Mouse (Mus musculus) ES-E14 (cell line): Measurements from ENCODE around the gene Pram1. TPM values are rescaled to one million over a fixed set of nuclear protein-coding genes. Genes with fewer than 3 reads are reported as not detected.

ENCODE experiments used
- DNase-seq: peaks from one replicate; pipeline ENCODE4 v3.0.0-alpha.2; 2013; ENCODE audit warnings: low read depth, low spot score
- H3K27ac ChIP-seq: 2 replicates; pipeline ENCODE4 v1.5.1; 2012; ENCODE audit warnings: low read depth, mild to moderate bottlenecking, low read length, moderate library complexity, mixed read lengths; ENCODE audit not compliant: poor library complexity, insufficient read depth, severe bottlenecking
- H3K36me3 ChIP-seq: 2 replicates; pipeline ENCODE4 v1.6.1; 2012; ENCODE audit warnings: mild to moderate bottlenecking, low read length, moderate library complexity, mixed read lengths; ENCODE audit not compliant: control insufficient read depth, poor library complexity, insufficient read depth, severe bottlenecking
- H3K4me1 ChIP-seq, 2 experiments: fragments of 150-350 bp in 1 of 2; sonication (generic) in 1 of 2; 2 replicates each; pipeline ENCODE4 v1.6.1; 2012; ENCODE audit warnings: low read length in 2 of 2, mild to moderate bottlenecking in 1 of 2, mixed read lengths in 1 of 2; ENCODE audit not compliant: control insufficient read depth in 2 of 2, insufficient read depth in 2 of 2, poor library complexity in 1 of 2
- H3K4me3 ChIP-seq, 2 experiments: fragments of 150-350 bp in 1 of 2; sonication (generic) in 1 of 2; 2 replicates each; pipeline ENCODE4 v1.5.1; 2012; ENCODE audit warnings: low read length in 2 of 2, low read depth in 1 of 2, mild to moderate bottlenecking in 1 of 2, mixed read lengths in 1 of 2; ENCODE audit not compliant: insufficient read depth in 1 of 2, poor library complexity in 1 of 2, severe bottlenecking in 1 of 2
- H3K9ac ChIP-seq: 2 replicates; pipeline ENCODE4 v1.6.1; 2012; ENCODE audit warnings: low read depth, mild to moderate bottlenecking, low read length, mixed read lengths; ENCODE audit not compliant: poor library complexity, insufficient read depth, severe bottlenecking
- H3K9me3 ChIP-seq: fragments of 150-350 bp; sonication (generic); 2 replicates; pipeline ENCODE4 v1.6.1; 2012; ENCODE audit warnings: low read depth, mild to moderate bottlenecking, low read length; ENCODE audit not compliant: control insufficient read depth, insufficient read depth
- CHD2 ChIP-seq: IDR thresholded peaks from 2 replicates; pipeline ENCODE4 v1.6.1; 2014; ENCODE audit warnings: mild to moderate bottlenecking, low read depth, low read length, inconsistent platforms
- HCFC1 ChIP-seq: IDR thresholded peaks from 2 replicates; pipeline ENCODE4 v1.6.1; 2012; ENCODE audit warnings: low read length, inconsistent platforms, borderline replicate concordance; ENCODE audit not compliant: insufficient read depth
- MAFK ChIP-seq: IDR thresholded peaks from 2 replicates; pipeline ENCODE4 v1.6.1; 2014; ENCODE audit warnings: mild to moderate bottlenecking, low read depth, low read length, inconsistent platforms; ENCODE audit not compliant: insufficient read depth
- ZC3H11A ChIP-seq: IDR thresholded peaks from 2 replicates; pipeline ENCODE4 v1.6.1; 2012; ENCODE audit warnings: low read depth, mild to moderate bottlenecking, inconsistent platforms, low read length, borderline replicate concordance
- ZNF384 ChIP-seq: IDR thresholded peaks from 2 replicates; pipeline ENCODE4 v1.6.1; 2012; ENCODE audit warnings: low read depth, low read length, inconsistent platforms
- in situ Hi-C, 2 experiments: fragments of 600-800 bp; cut with MboI; formaldehyde crosslinking; loops; one replicate each; pipeline ENCODE4 v1.15.1; 2025; ENCODE audit warnings: low sequenced_read_pairs in 2 of 2, inconsistent platforms in 1 of 2; ENCODE audit not compliant: unreplicated experiment in 2 of 2
- total RNA-seq: library from RNA; depleted of rRNA; stranded (reverse); fragments of 300-350 nt; gene quantifications from 2 replicates; pipeline ENCODE4 v1.2.3, GENCODE M21; 2012

Pram1 gene
- total RNA-seq, 1 experiment = 0.45 TPM

DNA sequence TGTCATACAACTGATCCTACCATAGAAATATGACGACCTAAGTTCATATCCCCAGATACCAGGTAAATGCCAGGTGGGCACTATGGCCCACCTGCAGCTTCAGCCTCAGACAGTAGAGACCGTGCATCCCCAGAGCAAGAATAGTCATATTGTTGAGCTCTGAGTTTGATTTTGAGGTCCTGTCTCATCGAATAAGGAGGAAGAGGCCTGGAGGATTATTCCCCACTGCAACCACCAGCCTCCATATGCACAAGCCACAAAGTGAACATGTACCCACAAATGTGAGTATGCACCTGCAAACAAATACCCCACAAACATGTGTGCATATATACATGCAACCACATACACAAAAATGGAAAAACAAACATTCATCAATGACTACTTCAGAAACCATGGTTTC is 10.6 kb upstream of the Pram1 start:
- Histone ChIP-seq H3K4me3 (no peak overlapping the region), H3K36me3 (peaks cover 15% of the 10 kb centered on the region), H3K4me1 (peaks cover 2 to 4% of the 10 kb centered on the region in 2 experiments; a peak in 2 of 4 replicates), H3K27ac (no peak overlapping the region), H3K9ac (no peak overlapping the region), H3K9me3 (no peaks in the 10 kb centered on the region)
- DNase-seq = no peak
- TF ChIP-seq ZNF384 (no peak), ZC3H11A (no peak), HCFC1 (no peak), MAFK (no peak), CHD2 (no peak)
- in situ Hi-C loops = no loop called here

DNA sequence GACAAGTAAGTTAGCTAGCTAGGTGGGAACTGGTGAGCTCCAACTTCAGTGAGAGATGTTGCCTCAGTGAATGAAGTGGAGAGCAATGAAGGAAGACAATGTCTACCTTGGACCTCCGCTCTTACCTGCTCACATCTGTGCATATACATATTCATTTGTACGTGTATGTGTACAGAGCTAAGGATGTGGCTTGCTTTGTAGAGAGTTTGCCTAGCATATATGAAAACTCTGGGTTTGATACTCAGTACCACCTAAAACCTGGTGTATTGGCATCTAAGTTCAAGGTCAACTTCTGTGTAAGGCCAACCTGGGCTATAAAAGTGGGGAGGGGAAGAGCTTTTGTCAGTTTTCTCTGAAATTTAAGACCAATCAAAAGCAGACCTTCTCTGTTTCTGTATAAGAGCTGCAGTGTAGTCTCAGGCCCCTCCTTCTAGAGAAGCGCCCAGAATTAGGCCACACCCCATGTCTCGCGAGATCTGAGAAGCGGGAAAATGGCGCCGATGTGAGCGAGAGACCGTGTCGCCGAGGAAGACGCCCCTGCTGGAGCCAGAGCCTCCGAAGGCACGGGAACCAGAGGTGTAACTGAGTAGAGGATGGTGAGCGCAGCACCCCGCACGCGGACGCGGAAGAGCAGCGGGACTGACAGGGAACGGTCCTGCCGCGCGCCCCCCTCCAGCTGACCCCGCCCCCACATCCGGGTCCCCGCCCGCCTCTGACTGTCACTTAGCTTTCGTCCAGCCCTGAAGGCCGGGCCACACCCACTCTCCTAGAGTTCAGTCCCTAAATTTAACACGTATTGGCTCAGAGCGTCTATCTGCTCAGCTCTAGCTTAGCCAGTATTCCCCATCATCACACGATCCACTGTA is 9.0 kb upstream of the Pram1 start, which contains the start of gene Zfp414:
Gene Zfp414 (plus strand): TSS at position 470 of the 866 bp plus-strand sequence.
- Histone ChIP-seq H3K9ac (peak within 1 kb of the TSS; percentile 98), H3K4me3 (peak within 1 kb of the TSS; percentile 82 to 91), H3K27ac (peak within 1 kb of the TSS; percentile 92), H3K9me3 (no peaks in the 10 kb centered on the region), H3K36me3 (peaks cover 15% of the 10 kb centered on the region), H3K4me1 (peaks cover 2 to 4% of the 10 kb centered on the region in 2 experiments; a peak in 2 of 4 replicates)
- in situ Hi-C loops = no loop called here
- peak; percentile 94 for DNase-seq
- no peak for TF ChIP-seq ZC3H11A
- TF ChIP-seq MAFK = no peak
- no peak for TF ChIP-seq ZNF384
- TF ChIP-seq CHD2 = peak; percentile 98
- TF ChIP-seq HCFC1 = peak; percentile 69; the same call in 1 of the 2 replicates

DNA sequence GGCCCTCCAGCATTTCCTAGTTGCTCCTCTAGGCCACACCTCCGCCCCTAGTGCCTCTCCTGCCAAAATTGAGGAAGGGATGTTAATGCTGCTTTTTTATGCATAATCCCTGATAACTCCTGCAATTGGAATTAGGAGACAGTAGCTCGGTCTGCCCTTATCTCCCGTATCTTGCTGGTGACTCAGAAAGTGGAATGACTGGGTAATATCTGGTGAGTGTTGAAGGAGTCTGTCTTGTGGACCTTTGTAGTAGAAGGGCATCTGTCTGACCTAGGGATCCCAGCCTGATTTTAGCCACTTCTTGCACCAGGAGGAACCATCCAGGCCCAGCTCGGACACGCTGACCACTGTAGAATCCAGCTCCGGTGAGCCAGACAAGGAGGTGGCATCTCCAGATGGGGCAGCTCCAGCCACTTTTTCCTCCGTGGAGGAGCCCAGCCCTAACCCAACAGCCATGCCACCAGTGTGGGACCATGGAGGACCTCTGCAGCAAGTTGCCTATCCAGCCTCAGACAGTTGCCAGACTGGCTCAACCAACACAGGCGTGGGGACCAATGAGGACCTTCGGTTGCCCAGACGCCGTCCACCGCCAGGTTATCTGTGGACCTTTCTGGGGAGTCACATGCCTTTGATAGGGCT is 8.2 kb upstream of the Pram1 start:
- no peak for DNase-seq
- no peak for TF ChIP-seq MAFK
- no peak for TF ChIP-seq ZC3H11A
- no peak for TF ChIP-seq CHD2
- TF ChIP-seq HCFC1 = no peak
- TF ChIP-seq ZNF384 = no peak
- Histone ChIP-seq H3K36me3 (peaks cover 15% of the 10 kb centered on the region), H3K4me3 (peak overlapping the region; percentile 82 to 91), H3K4me1 (peaks cover 2 to 4% of the 10 kb centered on the region in 2 experiments; a peak in 2 of 4 replicates), H3K9me3 (no peaks in the 10 kb centered on the region), H3K27ac (0 out of 2 replicates have a peak overlapping the region, but pooled peaks have one; percentile 92), H3K9ac (peak overlapping the region; percentile 98)
- in situ Hi-C loops = no loop called here

DNA sequence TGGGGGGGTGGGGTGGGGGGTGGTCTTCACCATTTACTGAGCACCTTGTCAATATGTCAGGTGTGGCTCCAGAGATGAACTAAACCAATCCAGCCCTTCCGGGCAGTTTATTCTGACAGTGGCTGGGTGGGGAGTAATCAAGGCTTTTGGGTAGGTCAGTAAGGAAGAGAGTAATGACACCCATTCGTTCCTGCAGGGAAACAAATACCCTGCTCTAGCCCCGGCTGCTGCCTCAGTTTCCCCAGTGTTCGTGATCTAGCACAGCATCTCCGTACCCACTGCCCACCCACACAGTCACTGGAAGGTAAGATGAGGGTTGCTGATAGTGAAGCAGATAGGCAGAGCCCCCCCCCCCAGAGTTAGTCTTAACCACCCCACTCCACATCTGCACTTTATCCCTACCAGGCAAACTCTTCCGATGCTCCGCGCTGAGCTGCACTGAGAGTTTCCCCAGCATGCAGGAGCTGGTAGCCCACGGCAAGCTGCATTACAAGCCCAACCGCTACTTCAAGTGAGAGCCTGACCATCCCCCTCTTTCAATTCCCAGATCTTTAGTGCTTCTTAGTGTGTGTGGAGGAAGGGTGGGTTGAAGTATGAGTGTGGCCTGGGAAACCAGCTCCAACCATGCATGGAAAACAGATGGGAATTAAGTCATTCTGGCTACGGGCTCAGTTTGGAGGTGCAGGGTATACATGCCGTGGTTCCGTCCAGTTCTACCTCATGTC is 7.5 kb upstream of the Pram1 start:
- in situ Hi-C loops = no loop called here
- Histone ChIP-seq H3K9me3 (no peaks in the 10 kb centered on the region), H3K4me1 (peaks cover 2 to 4% of the 10 kb centered on the region in 2 experiments; a peak in 2 of 4 replicates), H3K36me3 (peaks cover 15% of the 10 kb centered on the region), H3K9ac (no peak overlapping the region), H3K27ac (no peak overlapping the region), H3K4me3 (no peak overlapping the region)
- no peak for DNase-seq
- TF ChIP-seq MAFK (no peak), CHD2 (no peak)
